Mouse (Mus musculus) retina, embryonic 14.5 days (tissue): ENCODE measurements around the gene Spock1.

ENCODE experiments used
- DNase-seq: peaks from one replicate; pipeline ENCODE4 v3.0.0-alpha.2; 2015; ENCODE audit warnings: low spot score

The Spock1 gene

GRCm38 (mm10) chr13:57865029-57865428 is 43.1 kb downstream of the Spock1 start:
- no peak for DNase-seq

GRCm38 (mm10) chr13:57858491-57858890 is 49.6 kb downstream of the Spock1 start:
- DNase-seq, result no peak

GRCm38 (mm10) chr13:57857016-57857415 is 51.1 kb downstream of the Spock1 start:
- DNase-seq, result no peak

DNA sequence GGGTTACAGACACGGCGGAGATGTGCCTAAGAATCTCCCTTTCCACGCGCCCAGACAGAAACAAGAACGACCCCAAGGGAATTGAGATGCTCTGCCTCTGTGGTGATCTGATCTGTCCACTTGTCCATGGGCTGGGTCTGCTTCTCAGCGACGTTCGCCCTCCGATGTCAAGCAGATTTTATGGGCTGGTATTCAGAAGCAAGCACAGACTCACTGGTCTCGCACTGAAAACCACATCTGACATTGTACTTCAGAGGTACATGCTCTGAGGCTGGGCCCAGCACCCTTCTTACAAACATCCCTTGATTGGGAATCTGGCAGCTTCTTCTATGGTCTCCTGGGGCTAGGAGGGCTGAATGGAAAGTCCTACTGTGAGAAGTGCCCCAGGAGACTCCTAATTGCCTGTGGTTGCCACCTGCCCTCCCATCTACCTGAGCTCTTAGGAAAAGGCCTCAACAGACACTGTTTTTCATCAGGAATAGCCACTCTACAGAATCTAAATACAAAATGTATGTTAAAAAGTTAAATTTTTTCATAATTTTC is 51.8 kb downstream of the Spock1 start:
- DNase-seq, result no peak

DNA sequence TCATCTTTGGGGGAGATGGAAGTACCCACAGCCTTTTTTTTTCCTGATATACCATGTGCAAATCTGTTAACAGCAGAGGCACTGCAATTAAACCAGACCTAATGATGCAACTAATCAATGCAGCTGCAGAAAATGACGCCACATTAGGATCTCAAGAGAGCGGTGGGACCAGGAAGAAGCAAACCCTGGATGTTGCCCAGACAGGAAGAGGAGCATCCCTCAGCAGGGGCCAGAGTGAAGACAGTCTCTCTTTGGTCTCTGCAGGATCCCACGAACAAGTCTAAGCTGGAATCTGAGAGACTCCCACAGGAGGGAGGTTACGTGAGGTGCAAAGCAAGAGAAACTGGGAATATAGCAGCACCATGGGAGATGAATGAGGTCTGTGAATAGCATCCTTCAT is 52.4 kb downstream of the Spock1 start:
- no peak for DNase-seq

DNA sequence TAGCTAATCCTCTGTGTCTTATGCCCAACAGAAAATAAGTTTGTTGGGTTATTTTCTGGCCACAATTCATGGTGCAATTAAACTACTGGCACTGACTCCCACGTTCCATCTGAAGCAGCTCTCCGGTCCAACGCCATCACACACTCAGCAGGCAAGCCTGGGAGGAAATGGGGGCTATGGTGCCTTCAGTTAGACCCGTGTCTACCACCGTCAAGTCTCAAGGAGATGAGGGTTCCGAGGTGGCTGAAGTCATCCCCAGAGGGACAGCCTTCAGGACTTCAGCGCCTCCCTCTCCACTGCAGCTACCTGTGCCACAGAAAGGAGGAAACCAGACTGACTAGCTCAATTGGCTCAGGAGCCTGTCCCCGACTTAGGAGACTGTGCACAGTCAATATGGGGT is 53.7 kb downstream of the Spock1 start:
- no peak for DNase-seq

GRCm38 (mm10) chr13:57853621-57854020 is 54.5 kb downstream of the Spock1 start:
- no peak for DNase-seq

DNA sequence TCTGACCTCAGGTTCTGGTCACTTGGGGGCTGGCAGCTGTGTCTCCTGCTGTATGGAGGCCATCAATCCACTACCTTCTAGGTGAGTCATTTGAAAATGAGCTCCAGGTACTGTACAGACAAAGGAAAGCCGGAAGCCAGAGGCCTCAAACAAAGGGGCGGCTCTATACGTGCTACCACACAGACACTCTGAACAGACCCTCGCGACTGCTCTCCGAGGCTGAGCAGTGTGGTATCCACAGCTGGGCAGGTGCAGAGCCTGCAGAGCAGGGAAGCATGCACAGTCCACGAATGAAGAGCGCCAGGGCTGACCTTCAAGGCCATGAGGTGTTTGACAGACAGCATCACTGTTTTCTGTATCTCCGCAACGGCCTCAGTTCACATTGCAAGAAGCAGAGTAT is 55.0 kb downstream of the Spock1 start:
- no peak for DNase-seq

DNA sequence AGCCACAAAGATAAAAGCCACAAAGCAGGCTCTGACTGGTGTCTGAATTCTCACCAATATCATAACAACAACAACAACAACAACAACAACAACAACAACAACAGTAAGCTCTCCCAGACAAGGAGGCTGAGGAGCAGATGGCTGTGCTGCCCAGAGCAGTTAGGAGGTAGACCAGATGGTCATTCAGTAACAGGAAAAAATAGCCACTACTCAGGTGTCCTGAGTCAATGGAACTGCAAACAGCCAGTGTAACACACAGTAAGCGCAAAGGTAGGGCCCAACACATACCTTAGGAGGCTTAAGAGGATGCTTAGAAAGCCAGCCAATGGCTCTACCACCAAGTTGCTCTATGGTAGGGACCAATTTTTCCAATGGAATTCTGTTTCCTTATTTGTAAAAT is 59.2 kb downstream of the Spock1 start:
- DNase-seq, result no peak

- DNase-seq, result no peak
Observed at GRCm38 (mm10) chr13:57847101-57847500, 61.0 kb downstream of the Spock1 start.

DNA sequence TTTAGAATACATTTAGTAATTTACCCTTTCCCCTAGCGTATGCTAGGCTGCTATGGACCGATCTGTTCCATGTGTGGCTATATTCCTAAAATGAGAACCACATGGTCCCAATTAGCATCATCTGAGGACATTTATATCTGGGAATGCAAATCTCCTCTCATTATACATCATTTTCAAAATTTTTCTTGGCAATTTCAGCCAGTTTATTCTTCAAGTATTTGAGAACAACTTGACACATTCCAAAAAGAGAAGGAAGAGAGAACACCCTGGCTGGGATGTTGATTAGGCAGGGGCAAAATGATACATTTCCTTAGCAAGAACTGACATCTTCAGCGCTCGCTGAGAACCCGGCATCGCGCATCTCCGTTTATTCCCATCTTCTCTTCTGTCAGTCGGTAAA is 61.7 kb downstream of the Spock1 start:
- DNase-seq, result no peak

- DNase-seq, result no peak
Observed at GRCm38 (mm10) chr13:57841141-57841848, 66.8 kb downstream of the Spock1 start.

- DNase-seq, result no peak
Observed at GRCm38 (mm10) chr13:57837691-57838437, 70.3 kb downstream of the Spock1 start.

GRCm38 (mm10) chr13:57831374-57832163 is 76.6 kb downstream of the Spock1 start:
- no peak for DNase-seq

DNA sequence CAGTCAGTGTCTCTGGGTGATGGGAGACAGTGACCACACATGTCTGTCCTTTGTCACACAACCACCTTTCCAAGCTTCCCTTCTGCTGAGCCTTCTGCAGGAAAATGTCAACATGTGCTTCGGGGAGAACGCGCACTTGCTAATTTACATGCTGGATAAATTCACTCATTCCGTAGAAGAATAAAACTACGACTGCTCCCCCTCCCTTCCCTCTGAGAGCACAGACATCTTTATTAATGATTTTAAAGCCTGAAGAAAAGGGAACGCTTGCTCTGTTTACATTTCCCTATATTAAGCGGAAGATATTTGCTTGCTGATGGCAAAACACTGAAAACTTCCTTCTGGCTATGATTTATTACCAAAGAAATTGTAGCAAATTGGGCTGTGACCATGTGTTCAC is 77.2 kb downstream of the Spock1 start:
- DNase-seq, result no peak

- DNase-seq, result no peak
Observed at GRCm38 (mm10) chr13:57830091-57830490, 78.0 kb downstream of the Spock1 start.

GRCm38 (mm10) chr13:57816276-57816675 is 91.9 kb downstream of the Spock1 start:
- no peak for DNase-seq

DNA sequence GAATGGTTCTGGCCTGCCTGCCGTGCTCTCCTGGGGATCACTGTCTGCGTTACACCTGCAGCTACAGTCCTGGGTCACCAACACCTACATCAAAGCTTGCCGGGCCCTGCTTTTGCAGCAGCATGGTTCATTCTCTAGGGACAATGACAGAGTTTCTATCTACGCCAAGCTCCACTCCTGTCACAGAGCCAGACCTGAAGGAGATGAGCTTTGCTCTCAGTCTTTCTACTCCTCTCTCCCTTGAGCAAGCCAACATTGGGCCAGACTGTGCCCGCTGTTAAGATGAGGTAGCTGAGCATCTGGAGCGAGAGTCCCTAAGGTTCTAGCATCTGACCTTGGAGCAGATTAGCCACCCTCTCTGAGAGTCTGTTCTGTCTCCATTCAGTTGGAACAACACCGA is 95.5 kb downstream of the Spock1 start:
- DNase-seq, result no peak

DNA sequence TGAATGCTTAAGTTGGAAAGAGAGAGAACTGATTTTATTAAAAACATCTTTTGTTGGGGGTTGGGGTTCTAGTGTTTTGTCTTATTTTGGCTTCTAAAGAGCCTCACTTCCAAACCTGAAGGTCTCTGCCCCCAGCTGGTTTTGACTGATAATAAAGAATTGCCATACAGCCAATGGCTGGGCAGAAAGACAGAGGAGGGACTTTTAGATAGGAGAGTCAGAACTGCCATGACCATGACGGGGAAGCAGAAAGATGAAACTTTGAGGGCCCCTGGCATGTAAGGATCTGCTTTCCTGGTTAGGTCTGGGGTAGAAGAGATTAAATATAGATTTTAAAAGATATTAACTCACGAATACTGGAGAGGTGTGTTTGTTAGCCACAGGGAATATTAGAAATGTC is 96.9 kb downstream of the Spock1 start:
- DNase-seq, result no peak

- no peak for DNase-seq
Observed at GRCm38 (mm10) chr13:57810816-57811215, 97.3 kb downstream of the Spock1 start.

DNA sequence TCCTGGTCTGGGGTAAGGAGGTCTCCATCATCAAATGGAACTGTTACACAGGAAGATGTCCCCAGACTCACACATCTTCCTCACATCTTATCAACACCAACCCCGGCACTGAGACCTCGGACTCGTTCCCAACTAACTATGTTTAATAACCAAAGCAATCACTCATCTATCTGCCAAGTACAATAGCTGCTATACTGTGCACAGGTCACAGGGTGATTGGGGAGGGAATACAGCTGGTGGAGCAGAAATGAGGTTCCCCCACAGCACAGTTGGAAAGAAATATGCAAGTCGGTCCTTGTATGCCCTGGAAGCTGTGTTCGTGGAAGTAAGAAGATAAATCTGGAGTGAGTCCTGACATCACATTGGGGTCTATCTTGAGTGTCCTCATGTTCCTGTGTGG is 98.0 kb downstream of the Spock1 start:
- no peak for DNase-seq

- DNase-seq, result no peak
Observed at GRCm38 (mm10) chr13:57809603-57810002, 98.5 kb downstream of the Spock1 start.

DNA sequence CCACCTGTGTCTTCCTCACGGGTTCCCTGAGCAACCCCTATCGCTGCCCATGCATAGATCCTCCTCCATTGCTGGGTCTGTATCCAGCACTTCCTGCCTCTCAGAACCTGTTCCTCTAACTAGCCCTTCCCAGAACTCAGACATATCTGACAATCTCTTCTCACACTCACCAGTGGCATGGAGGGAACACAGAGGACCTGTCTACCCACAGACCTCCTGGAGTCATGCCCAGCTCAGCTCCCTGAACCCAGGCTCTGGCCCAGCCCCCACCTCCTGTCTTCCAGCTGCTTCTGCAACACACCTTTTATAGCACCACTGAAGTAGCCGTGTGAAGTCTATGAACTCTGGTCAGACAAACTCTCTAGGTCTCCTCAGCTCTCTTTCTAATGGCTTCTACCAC is 101.3 kb downstream of the Spock1 start:
- no peak for DNase-seq
